Mouse (Mus musculus) G1E (cell line): ENCODE data around the gene Hipk2.

Experiments
- CTCF ChIP-seq: IDR thresholded peaks from 2 replicates; pipeline ENCODE4 v1.5.1; 2012; ENCODE audit warnings: low read depth, low read length, inconsistent platforms, mixed read lengths
- GATA1 ChIP-seq: IDR thresholded peaks from 2 replicates; pipeline ENCODE4 v1.6.1; 2012; ENCODE audit warnings: borderline replicate concordance, low read length, inconsistent platforms, mixed read lengths

DNA sequence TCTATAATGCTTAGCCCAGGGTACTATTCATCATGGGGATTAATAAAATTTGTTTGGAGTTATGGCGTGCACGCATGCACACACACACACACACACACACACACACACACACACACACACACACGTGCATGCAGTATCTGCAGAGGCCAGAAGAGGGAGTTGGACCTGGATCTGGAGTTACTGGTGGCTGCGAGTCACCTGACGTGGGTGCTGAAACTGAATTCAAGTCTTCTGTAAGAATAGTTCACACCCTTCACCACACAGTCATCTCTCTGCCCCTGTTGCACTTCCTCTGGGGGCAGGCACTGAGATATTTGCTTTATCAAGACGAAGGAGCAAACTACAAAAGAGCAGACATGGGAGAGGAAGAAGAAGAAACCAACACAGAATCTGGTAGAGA lies 206.4 kb downstream of the Hipk2 start:
- no peak for TF ChIP-seq GATA1
- TF ChIP-seq CTCF, result no peak
